Mouse (Mus musculus) mouse embryonic stem cell (cell line): ENCODE data around the gene Pcyt1a.

Experiments
- in situ Hi-C, 2 experiments: fragments of 300-500 bp; cut with MboI; formaldehyde crosslinking; loops; 1 replicate in 1 of 2; 3 replicates in 1 of 2; pipeline ENCODE4 v1.14.3; 2019 to 2020; ENCODE audit warnings: low sequenced_read_pairs in 2 of 2, low pct_unique_long_range_greater_than_20kb in 1 of 2, mixed read lengths in 1 of 2; ENCODE audit not compliant: unreplicated experiment in 1 of 2

Pcyt1a gene

DNA sequence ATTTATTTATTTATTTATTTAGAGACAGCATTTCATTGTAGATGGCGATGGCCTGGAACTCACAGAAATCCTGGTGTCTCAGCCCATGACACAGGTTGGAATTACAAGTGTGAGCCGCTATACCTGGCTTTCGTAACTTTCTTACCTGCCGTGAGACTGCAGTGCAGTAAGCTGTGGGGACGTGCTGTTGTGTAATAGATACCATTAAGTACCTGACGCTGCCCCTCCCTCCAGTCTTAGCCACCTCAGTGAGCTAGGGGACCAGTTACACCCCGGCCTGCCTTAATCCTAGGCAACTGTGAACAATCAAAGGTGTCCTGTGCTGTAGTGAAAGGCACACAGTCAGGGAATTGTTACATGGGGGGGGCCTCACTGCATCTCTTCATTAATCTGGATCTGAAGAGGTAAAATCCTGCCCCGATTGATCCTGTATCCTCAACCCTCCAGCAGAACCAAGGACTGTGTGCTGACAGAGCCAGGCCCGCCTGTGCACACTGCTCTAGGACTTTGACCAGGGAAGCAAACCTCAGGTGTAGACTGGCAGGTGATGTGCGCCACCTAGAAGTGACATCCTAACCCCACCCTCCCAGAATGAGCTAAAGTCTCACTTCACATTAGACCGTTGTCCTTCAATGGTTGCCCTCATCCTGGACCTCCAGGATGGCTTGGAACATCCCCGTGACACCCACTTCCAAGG lies 87.2 kb downstream of the Pcyt1a start:
- in situ Hi-C loops, result no loop called here

DNA sequence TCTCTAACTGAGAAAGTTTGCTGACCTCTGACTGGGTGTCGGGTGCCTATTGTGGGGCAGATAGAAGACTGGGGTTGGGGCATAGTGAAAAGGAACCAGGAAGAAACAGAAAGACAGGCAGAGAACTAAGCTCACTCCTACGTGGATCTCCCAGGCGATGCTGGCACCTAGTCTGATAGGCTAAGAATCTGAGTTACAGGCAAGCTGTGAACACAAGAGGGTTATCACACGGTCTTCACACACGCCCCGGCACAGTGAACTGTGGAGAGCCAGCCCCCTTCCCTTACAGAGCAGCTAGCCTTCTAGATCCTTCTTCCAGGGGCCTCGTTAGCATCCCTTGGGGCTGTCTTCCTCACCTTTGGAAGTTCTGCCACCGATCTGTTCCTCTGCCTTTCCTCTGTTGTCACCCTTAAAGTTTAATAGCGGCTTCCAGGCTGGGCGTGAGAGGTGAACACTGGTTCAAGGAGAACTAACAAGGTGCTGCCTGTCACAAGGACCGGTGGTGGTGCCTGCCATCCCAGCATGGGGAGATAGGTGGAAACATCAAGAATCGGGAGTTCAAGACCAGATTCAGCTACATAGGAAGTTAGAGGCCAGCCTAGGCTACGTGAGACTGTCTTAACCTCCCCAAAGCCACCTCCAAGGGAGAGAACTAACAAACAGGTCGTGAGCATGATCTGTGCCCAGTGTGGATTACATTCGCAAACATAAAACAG lies 89.1 kb downstream of the Pcyt1a start:
- in situ Hi-C loops, result no loop called here

DNA sequence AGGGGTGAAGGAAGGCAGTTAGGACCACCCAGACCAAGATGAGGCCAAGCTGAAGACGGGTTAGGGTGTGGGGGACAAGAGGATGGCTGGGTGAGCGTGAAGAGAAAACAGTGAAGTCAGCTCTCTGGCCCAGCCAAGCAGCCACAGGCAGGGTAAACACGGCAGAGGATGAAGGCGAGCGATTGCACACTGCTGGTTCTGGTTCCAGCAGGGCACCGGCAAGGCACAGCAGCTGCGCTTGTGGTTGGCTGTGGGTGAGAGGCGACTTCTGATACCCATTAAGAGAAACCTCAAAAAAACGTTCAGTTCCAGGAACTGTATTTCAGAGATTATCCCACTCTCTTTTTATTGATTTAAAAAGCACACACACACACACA lies 89.6 kb downstream of the Pcyt1a start:
- in situ Hi-C loops, result no loop called here

DNA sequence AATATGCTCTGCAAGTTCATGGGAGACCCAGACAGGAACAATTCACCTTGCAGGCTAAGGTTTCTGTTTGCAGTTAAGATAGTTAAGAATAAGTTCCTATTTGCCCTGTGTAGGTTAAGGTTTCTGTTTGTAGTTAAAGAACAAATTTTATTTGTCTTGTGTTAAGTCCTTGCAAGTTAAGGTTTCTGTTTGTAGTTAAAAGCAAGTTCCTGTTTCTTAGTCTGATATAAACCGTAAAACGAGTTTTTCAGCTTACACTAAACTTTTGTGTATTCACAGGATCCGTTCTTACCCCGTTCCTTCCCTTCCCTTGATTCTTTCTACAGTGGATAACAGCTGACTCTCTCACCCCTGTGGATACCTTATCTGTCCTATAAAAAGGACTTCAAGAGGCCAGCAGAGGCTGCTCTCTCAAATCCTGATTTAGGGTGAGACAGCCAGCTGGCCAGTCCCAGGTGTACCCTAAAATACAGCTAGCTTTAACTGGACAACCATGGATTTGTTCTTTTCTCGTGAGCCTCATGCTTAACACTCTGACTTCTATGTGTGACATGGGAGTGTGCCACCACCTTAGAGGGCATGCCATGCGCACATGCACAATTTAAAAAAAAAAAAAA lies 92.0 kb downstream of the Pcyt1a start:
- in situ Hi-C loops, result no loop called here

DNA sequence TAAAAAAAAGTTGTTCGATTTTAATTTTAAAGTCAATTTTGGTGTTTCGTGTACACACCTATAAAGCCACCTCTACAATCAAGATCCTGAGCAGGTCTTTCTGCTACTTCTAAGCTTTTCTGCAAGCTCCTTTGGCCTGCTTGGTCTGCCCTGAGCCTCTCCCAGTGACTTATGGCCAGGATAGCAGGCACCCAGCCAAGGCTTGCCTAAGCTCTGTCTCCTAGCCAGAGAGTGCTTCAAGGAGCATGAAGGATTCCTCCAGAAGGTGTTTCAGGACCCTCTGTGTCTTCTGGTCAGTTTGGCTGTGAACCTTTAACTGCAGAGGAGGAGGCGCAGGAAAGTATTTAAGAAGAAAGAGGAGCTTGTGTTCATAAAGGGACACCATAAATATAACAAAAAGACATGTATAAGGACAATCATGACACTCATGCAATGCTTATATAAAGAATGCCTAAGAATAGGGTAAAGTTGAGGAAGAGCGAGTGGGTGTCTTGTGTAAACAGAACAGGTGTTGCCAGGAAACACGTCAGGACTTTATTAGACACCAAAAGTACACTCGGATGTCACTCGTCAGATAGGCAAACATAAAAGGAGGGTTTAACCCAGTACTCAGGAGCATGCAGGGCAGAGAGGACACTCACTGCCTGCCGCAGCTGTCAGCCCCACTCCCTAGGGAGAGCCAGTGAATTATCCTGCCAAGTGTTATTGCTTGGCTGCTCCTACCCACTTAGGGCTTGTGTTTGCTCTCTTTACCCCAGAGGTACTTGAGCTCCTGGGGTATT lies 92.9 kb downstream of the Pcyt1a start:
- in situ Hi-C loops, result no loop called here

DNA sequence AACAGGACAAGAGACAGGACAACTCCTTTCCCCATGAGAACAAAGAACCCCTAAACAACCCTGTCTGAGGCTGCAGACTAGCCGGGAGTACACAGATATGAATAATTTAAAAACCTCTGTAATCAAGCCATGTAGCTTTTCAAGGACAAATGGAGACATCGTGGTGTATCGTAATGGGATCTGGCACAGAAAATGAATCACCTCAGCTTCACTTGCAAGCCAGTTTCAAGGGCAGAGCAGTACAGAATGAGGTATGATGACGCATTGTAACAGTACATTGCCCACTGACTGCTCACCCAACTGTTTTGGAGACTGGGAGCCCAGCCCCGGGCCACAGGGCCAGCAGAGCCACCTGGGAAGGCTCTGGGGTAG lies 93.5 kb downstream of the Pcyt1a start:
- in situ Hi-C loops, result no loop called here
